Mouse (Mus musculus) cerebellum, adult 2 months (tissue): Measurements from ENCODE around the gene Tmc7.

ENCODE experiments used
- CTCF ChIP-seq: fragments of 200-500 bp; IDR thresholded peaks from 2 replicates; pipeline ENCODE4 v1.5.1; 2011; ENCODE audit warnings: low read depth, mild to moderate bottlenecking, control low read depth, low read length, moderate library complexity, borderline replicate concordance; ENCODE audit not compliant: insufficient read depth
- POLR2A ChIP-seq: fragments of 200-500 bp; IDR thresholded peaks from 2 replicates; pipeline ENCODE4 v1.6.1; 2011; ENCODE audit warnings: low read length, control low read depth, borderline replicate concordance; ENCODE audit not compliant: insufficient read depth

DNA sequence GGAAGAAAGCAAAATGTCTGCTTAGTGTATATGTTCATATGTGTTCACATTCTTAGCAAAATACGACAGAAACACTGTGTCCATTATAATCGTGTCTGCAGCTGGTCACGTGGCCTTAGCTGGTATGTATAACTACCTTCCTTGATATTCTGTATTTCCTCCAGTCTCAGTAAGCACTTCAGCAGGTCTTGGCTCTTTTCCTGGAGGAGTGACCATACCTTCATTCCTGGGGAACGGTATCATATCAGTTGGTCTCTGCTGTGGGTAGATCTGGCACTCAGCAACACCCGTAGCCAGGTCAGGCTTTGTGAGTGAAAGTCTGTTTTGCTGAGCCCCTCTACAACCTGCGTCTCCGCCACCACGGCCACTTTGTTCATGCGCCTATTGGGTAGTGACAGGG, 90.6 kb downstream of the Tmc7 start:
- TF ChIP-seq CTCF (no peak), POLR2A (no peak)
